Comparison of ENCODE assay signal across 30 mouse cellular contexts in the genomic region with DNA sequence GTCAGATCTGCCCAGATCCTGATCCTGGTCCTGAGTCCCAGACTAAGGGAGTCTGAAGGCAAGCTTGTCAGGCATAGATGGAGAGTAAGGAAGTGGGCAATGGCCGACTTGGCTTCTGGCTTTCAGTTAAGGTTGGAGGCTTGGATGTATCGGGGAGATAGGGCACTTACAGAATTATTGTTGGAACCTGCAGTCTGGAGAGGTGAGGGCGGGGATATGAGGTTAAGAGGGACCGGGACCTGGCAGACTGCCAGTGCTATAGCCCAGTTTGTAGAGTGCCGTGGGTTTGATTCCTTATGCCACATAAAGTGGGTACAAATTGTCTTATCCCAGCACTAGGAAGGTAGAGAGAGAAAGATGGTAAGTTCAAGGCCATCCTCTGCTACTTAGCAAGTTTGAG. TPM values are rescaled to one million over a fixed set of nuclear protein-coding genes. Genes with fewer than 3 reads are reported as not detected.
DNase-seq lines count a peak whose midpoint lies in the region; ATAC-seq and TF ChIP-seq lines count a peak whose summit lies in the region.
"Had no signal": no experiment of that assay in that cellular context is flagged by ENCODE, and none has a peak within 500 bp of the region (broad histone marks: within the 10 kb centered on the region; RNA-seq: fewer than 3 reads in every experiment).

No protein-coding gene starts in this region.

- no peak for ATAC-seq in cerebellum, adult (ENCODE audit: insufficient number of reproducible peaks, low FRiP score, low TSS enrichment)
- ATAC-seq: CD4-positive, CD25-positive, alpha-beta regulatory T cell, adult 4 months; forebrain, embryonic 15.5 days; hindbrain, embryonic 16.5 days; intestine, embryonic 15.5 days; Patski had no signal

- TF ChIP-seq CTCF in ES-Bruce4 (IDR thresholded peaks at IDR 0.05; ENCODE audit: low read depth, low read length) = no peak

- no peaks in the 10 kb centered on the region for H3K4me1 ChIP-seq in ES-Bruce4 (ENCODE audit: control insufficient read depth, insufficient read depth, low read length)

- peak; percentile 53 for DNase-seq in cerebellum, adult 9-10 months
- DNase-seq in lung, postnatal 14 days = peak; percentile 13
- DNase-seq in lung, adult 18-20 months = no peak
- peak; percentile 36 to 40 for DNase-seq in cerebellum, postnatal 14 days
- DNase-seq in adrenal gland, adult (ENCODE audit: inconsistent age in 2 of 2, low spot score in 1 of 2) = no peak
- DNase-seq: adrenal gland, adult 2 months; embryo, embryonic 11 days; gastrocnemius, postnatal 10 days; gastrocnemius, postnatal 36 days; heart, postnatal 10 days; heart, postnatal 36 days; kidney, adult 11 months; kidney, adult 8-10 months had no signal

- H3K36me3 ChIP-seq in ES-Bruce4 (ENCODE audit: control insufficient read depth, insufficient read depth, low read length, poor library complexity, severe bottlenecking) = peaks cover 11% of the 10 kb centered on the region

- no peaks in the 10 kb centered on the region for H3K27me3 ChIP-seq in ES-Bruce4 (ENCODE audit: control insufficient read depth, insufficient read depth, low read length, poor library complexity, severe bottlenecking)
- H3K27me3 ChIP-seq: embryonic facial prominence, embryonic 13.5 days; forebrain, embryonic 12.5 days; forebrain, embryonic 15.5 days; heart, embryonic 12.5 days; heart, embryonic 15.5 days; hindbrain, embryonic 13.5 days; intestine, embryonic 15.5 days; Patski had no signal

- TF ChIP-seq POLR2A in ES-Bruce4 (IDR thresholded peaks at IDR 0.05; ENCODE audit: insufficient read depth, low read length) = no peak

- no peak overlapping the region for H3K4me3 ChIP-seq in ES-Bruce4 (ENCODE audit: low read depth, low read length)
- H3K4me3 ChIP-seq: embryonic facial prominence, embryonic 10.5 days; embryonic facial prominence, embryonic 13.5 days; erythroblast, embryonic 14.5 days; forebrain, embryonic 12.5 days; forebrain, embryonic 15.5 days; heart, embryonic 12.5 days; heart, embryonic 15.5 days; hindbrain, embryonic 10.5 days; hindbrain, embryonic 13.5 days; intestine, embryonic 15.5 days had no signal

- H3K9me3 ChIP-seq in ES-Bruce4 (replicated peaks; ENCODE audit: control insufficient read depth, insufficient read depth, low read length, poor library complexity, severe bottlenecking) = no peaks in the 10 kb centered on the region
- H3K9me3 ChIP-seq: embryonic facial prominence, embryonic 13.5 days; forebrain, embryonic 12.5 days; forebrain, embryonic 15.5 days; G1E; heart, embryonic 12.5 days; heart, embryonic 15.5 days; hindbrain, embryonic 13.5 days; intestine, embryonic 15.5 days had no signal

- H3K27ac ChIP-seq in ES-Bruce4 (ENCODE audit: insufficient read depth, low read length) = no peak overlapping the region
- H3K27ac ChIP-seq: embryonic facial prominence, embryonic 10.5 days; embryonic facial prominence, embryonic 13.5 days; forebrain, embryonic 12.5 days; forebrain, embryonic 15.5 days; heart, embryonic 15.5 days; hindbrain, embryonic 10.5 days; hindbrain, embryonic 13.5 days; intestine, embryonic 15.5 days had no signal

- no peak for TF ChIP-seq EP300 in ES-Bruce4 (IDR thresholded peaks at IDR 0.05; ENCODE audit: insufficient read depth, low read depth, low read length)

- H3K9ac ChIP-seq in ES-Bruce4 (ENCODE audit: low read depth, poor library complexity, severe bottlenecking) = peak overlapping the region; percentile 39; the same call in 1 of the 2 replicates
- H3K9ac ChIP-seq: embryonic facial prominence, embryonic 13.5 days; forebrain, embryonic 12.5 days; forebrain, embryonic 15.5 days; heart, embryonic 12.5 days; heart, embryonic 15.5 days; hindbrain, embryonic 13.5 days; intestine, embryonic 15.5 days had no signal

RNA-seq across cellular contexts. Expression of gene Trappc5, which starts 3.6 kb away (rescaled TPM):
- 18.2 and 18.7 TPM in 2 replicates for polyA plus RNA-seq in ES-Bruce4 (2011; ENCODE audit: insufficient read depth, insufficient read length, low read depth, missing spikeins)

RNA-seq across cellular contexts. Expression of gene Fcor, which starts 7.5 kb away (rescaled TPM):
- 8.4 and 11.9 TPM in 2 replicates for polyA plus RNA-seq in ES-Bruce4 (2011; ENCODE audit: insufficient read depth, insufficient read length, low read depth, missing spikeins)
- polyA plus RNA-seq: CD4-positive, CD25-positive, alpha-beta regulatory T cell, adult 4 months; erythroblast, embryonic 14.5 days; G1E had no signal

RNA-seq across cellular contexts. Expression of gene Mcemp1, which starts 14.1 kb away (rescaled TPM):
- not detected in 2 replicates for polyA plus RNA-seq in ES-Bruce4 (2011; ENCODE audit: insufficient read depth, insufficient read length, low read depth, missing spikeins)
- polyA plus RNA-seq: adrenal gland, adult 2 months; C2C12; CD4-positive, CD25-positive, alpha-beta regulatory T cell, adult 4 months; erythroblast, embryonic 14.5 days; G1E; heart, embryonic 12.5 days; Patski had no signal

RNA-seq across cellular contexts. Expression of gene Fcer2a, which starts 14.3 kb away (rescaled TPM):
- not detected in 2 replicates for polyA plus RNA-seq in ES-Bruce4 (2011; ENCODE audit: insufficient read depth, insufficient read length, low read depth, missing spikeins)
- polyA plus RNA-seq: erythroblast, embryonic 14.5 days; G1E; heart, embryonic 15.5 days had no signal

RNA-seq across cellular contexts. Expression of gene Retn, which starts 24.1 kb away (rescaled TPM):
- polyA plus RNA-seq in ES-Bruce4 (2011; ENCODE audit: insufficient read depth, insufficient read length, low read depth, missing spikeins) = 0.94 and 1.8 TPM in 2 replicates
- polyA plus RNA-seq: C2C12; CD4-positive, CD25-positive, alpha-beta regulatory T cell, adult 4 months; embryonic facial prominence, embryonic 13.5 days; erythroblast, embryonic 14.5 days; forebrain, embryonic 15.5 days; G1E; heart, embryonic 12.5 days; heart, embryonic 15.5 days; intestine, embryonic 15.5 days had no signal

Comparison
In these comparisons a context has a peak if more than half of its experiments do, and no peak if none do; other contexts are left out.
1. DNase-seq: peak in cerebellum, adult 9-10 months (single experiment), lung, postnatal 14 days (single experiment) and cerebellum, postnatal 14 days (2 of 2); none in lung, adult 18-20 months (0 of 2) and adrenal gland, adult (0 of 2).